Mouse (Mus musculus) liver, embryonic 15.5 days (tissue): ENCODE results near the gene Slc7a7. TPM values are rescaled to one million over a fixed set of nuclear protein-coding genes. Genes with fewer than 3 reads are reported as not detected.

Source experiments
- ATAC-seq: fragments of 200-750 bp; cut with Nextera tagmentation; 2 replicates; pipeline ENCODE4 v1.8.0; 2017; ENCODE audit warnings: moderate number of reproducible peaks, mild to moderate bottlenecking, moderate library complexity; ENCODE audit not compliant: insufficient read depth
- H3K27ac ChIP-seq: fragments of 300-500 bp; sonication (generic); replicated peaks from 2 replicates; pipeline ENCODE4 v1.5.1; 2015; ENCODE audit warnings: mild to moderate bottlenecking, inconsistent platforms
- H3K27me3 ChIP-seq: fragments of 300-500 bp; sonication (generic); 2 replicates; pipeline ENCODE4 v1.6.1; 2015; ENCODE audit warnings: mild to moderate bottlenecking, inconsistent platforms
- H3K36me3 ChIP-seq: fragments of 300-500 bp; sonication (generic); replicated peaks from 2 replicates; pipeline ENCODE4 v1.6.1; 2015; ENCODE audit warnings: moderate library complexity, mild to moderate bottlenecking, inconsistent platforms
- H3K4me1 ChIP-seq: fragments of 300-500 bp; sonication (generic); replicated peaks from 2 replicates; pipeline ENCODE4 v1.6.1; 2015; ENCODE audit warnings: inconsistent platforms
- H3K4me2 ChIP-seq: fragments of 300-500 bp; sonication (generic); 2 replicates; pipeline ENCODE4 v1.6.1; 2015; ENCODE audit warnings: moderate library complexity, mild to moderate bottlenecking, inconsistent platforms
- H3K4me3 ChIP-seq: fragments of 300-500 bp; sonication (generic); replicated peaks from 2 replicates; pipeline ENCODE4 v1.5.1; 2015; ENCODE audit warnings: mild to moderate bottlenecking, inconsistent platforms
- H3K9ac ChIP-seq: fragments of 300-500 bp; sonication (generic); 2 replicates; pipeline ENCODE4 v1.6.1; 2015; ENCODE audit warnings: moderate library complexity, mild to moderate bottlenecking, inconsistent platforms
- H3K9me3 ChIP-seq: fragments of 300-500 bp; sonication (generic); replicated peaks from 2 replicates; pipeline ENCODE4 v1.6.1; 2016; ENCODE audit warnings: inconsistent platforms
- whole genome bisulfite sequencing: fragments of 180-500 bp; shearing (Covaris S2); methylation state at CpG from one replicate; pipeline ENCODE4 v1.1.7; 2015; ENCODE audit warnings: mixed read lengths; ENCODE audit not compliant: insufficient replicate concordance; 5-methylcytosine and 5-hydroxymethylcytosine counted together
- polyA plus RNA-seq: library from polyadenylated mRNA; unstranded; fragments of >200 nt; fragmentation: Nextera tagmentation; extraction: Ambion mirVana; gene quantifications from 2 replicates; pipeline ENCODE4 v1.2.1, GENCODE M21; 2015

The Slc7a7 gene
- polyA plus RNA-seq, 1 experiment from 2014 or later: 10.5 TPM

GRCm38 (mm10) chr14:54432078-54432836, 14.7 kb upstream of the Slc7a7 start:
- Histone ChIP-seq H3K36me3 (0 out of 2 replicates have a peak, but pooled peaks cover 5% of the 10 kb centered on the region), H3K9ac (peak overlapping the region; percentile 61), H3K9me3 (no peaks in the 10 kb centered on the region), H3K27ac (peak overlapping the region; percentile 72), H3K27me3 (peaks cover 63% of the 10 kb centered on the region), H3K4me3 (peak overlapping the region; percentile 62), H3K4me1 (peaks cover 70% of the 10 kb centered on the region), H3K4me2 (peak overlapping the region; percentile 72)
- ATAC-seq: no peak
- WGBS: 6% methylated on average over 54 of the region's 54 CpGs

GRCm38 (mm10) chr14:54431334-54432077, 13.9 kb upstream of the Slc7a7 start, which contains the start of gene Mmp14:
TSS of gene Mmp14 (plus strand) at chr14:54431612.
- ATAC-seq: no peak
- Histone ChIP-seq H3K27me3 (peaks cover 63% of the 10 kb centered on the region), H3K4me2 (peak within 1 kb of the TSS; percentile 72), H3K9me3 (no peaks in the 10 kb centered on the region), H3K27ac (peak within 1 kb of the TSS; percentile 72), H3K9ac (peak within 1 kb of the TSS; percentile 61), H3K4me1 (peaks cover 75% of the 10 kb centered on the region), H3K36me3 (0 out of 2 replicates have a peak, but pooled peaks cover 5% of the 10 kb centered on the region), H3K4me3 (peak within 1 kb of the TSS; percentile 62)
- WGBS: under 1% methylated on average over 49 of the region's 49 CpGs

- no peak for ATAC-seq
- Histone ChIP-seq H3K9me3 (no peaks in the 10 kb centered on the region), H3K9ac (peak overlapping the region; percentile 17; the same call in 1 of the 2 replicates), H3K4me2 (peak overlapping the region; percentile 72), H3K4me1 (peaks cover 84% of the 10 kb centered on the region), H3K27ac (peak overlapping the region; percentile 72), H3K36me3 (0 out of 2 replicates have a peak, but pooled peaks cover 5% of the 10 kb centered on the region), H3K4me3 (peak overlapping the region; percentile 62), H3K27me3 (peaks cover 62% of the 10 kb centered on the region)
- WGBS: 13% methylated on average over 18 of the region's 18 CpGs
These were observed 13.0 kb upstream of the Slc7a7 start for GRCm38 (mm10) chr14:54430406-54431145.

- H3K27me3 ChIP-seq: peaks cover 55% of the 10 kb centered on the region
- H3K4me3 ChIP-seq: no peak overlapping the region
- peak overlapping the region; percentile 72 for H3K27ac ChIP-seq
- H3K4me2 ChIP-seq: no peak overlapping the region
- 0 out of 2 replicates have a peak, but pooled peaks cover 5% of the 10 kb centered on the region for H3K36me3 ChIP-seq
- H3K4me1 ChIP-seq: peaks cover 91% of the 10 kb centered on the region
- no peaks in the 10 kb centered on the region for H3K9me3 ChIP-seq
- WGBS: 56% methylated on average over 7 of the region's 7 CpGs
- ATAC-seq: no peak
- H3K9ac ChIP-seq: no peak overlapping the region
These were observed 11.9 kb upstream of the Slc7a7 start for GRCm38 (mm10) chr14:54429332-54430093.

DNA sequence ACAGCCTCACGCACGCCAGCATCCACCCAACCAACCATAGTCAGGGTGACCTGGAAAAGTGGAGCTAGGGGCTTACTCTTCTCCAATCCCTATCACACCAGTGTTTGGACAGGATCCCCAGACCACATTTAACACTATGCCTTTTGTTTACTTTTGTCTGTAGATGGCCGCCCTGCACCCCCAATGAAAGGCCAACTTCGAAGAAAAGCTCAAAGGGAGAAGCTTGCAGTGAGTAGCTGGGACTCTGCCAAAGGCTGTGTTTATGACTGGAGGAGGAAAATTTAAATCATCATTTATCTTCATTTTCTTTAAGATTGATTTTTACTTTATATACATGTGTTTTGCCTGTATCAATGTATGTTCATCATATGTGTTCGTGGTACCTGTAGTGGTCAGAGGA, 10.8 kb upstream of the Slc7a7 start:
- H3K4me3 ChIP-seq: no peak overlapping the region
- peaks cover 44% of the 10 kb centered on the region for H3K27me3 ChIP-seq
- no peak overlapping the region for H3K4me2 ChIP-seq
- no peak for ATAC-seq
- H3K9me3 ChIP-seq: no peaks in the 10 kb centered on the region
- 0 out of 2 replicates have a peak, but pooled peaks cover 5% of the 10 kb centered on the region for H3K36me3 ChIP-seq
- H3K27ac ChIP-seq: no peak overlapping the region
- no peak overlapping the region for H3K9ac ChIP-seq
- 84% methylated on average over 5 of the region's 5 CpGs for WGBS
- peaks cover 89% of the 10 kb centered on the region for H3K4me1 ChIP-seq

DNA sequence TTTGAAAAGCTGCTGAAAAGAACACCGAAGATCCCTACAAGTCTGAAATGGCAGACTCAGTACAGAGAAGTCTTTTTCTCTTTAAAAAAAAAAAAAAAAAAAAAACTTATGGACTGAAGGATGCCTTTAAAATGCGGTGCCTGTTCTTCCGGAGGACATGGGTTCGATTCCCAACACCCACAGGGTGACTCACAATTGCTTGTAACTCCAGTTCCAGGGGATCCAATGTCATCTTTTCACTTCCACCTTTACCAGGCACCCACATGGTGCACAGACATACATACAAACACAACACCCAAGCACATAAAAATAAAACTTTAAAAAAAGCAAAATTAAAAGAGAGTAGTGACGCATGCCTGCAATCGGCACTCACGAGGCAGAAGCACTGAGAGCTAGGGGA, 10.1 kb upstream of the Slc7a7 start:
- 0 out of 2 replicates have a peak, but pooled peaks cover 5% of the 10 kb centered on the region for H3K36me3 ChIP-seq
- no peaks in the 10 kb centered on the region for H3K9me3 ChIP-seq
- no peak overlapping the region for H3K27ac ChIP-seq
- H3K4me1 ChIP-seq: peaks cover 82% of the 10 kb centered on the region
- peaks cover 37% of the 10 kb centered on the region for H3K27me3 ChIP-seq
- 77% methylated on average over 7 of the region's 7 CpGs for WGBS
- peak overlapping the region; percentile 86 for H3K4me3 ChIP-seq
- peak overlapping the region; percentile 86 for H3K4me2 ChIP-seq
- H3K9ac ChIP-seq: no peak overlapping the region
- ATAC-seq: no peak

- H3K27me3 ChIP-seq: peaks cover 28% of the 10 kb centered on the region
- peak; percentile 76 for ATAC-seq
- peak within 1 kb of the TSS; percentile 89 for H3K27ac ChIP-seq
- H3K36me3 ChIP-seq: 0 out of 2 replicates have a peak, but pooled peaks cover 5% of the 10 kb centered on the region
- H3K9me3 ChIP-seq: no peaks in the 10 kb centered on the region
- peaks cover 74% of the 10 kb centered on the region for H3K4me1 ChIP-seq
- peak within 1 kb of the TSS; percentile 86 for H3K4me3 ChIP-seq
- WGBS: 0% methylated on average over 48 of the region's 48 CpGs
- peak within 1 kb of the TSS; percentile 77 for H3K9ac ChIP-seq
- H3K4me2 ChIP-seq: peak within 1 kb of the TSS; percentile 86
These were observed 9.3 kb upstream of the Slc7a7 start, which contains the start of gene Mrpl52 for GRCm38 (mm10) chr14:54426689-54427398. TSS of gene Mrpl52 (plus strand) at chr14:54426909.

- H3K36me3 ChIP-seq: 0 out of 2 replicates have a peak, but pooled peaks cover 5% of the 10 kb centered on the region
- WGBS: 26% methylated on average over 14 of the region's 14 CpGs
- peak overlapping the region; percentile 89 for H3K27ac ChIP-seq
- H3K9me3 ChIP-seq: no peaks in the 10 kb centered on the region
- no peak for ATAC-seq
- peaks cover 67% of the 10 kb centered on the region for H3K4me1 ChIP-seq
- H3K9ac ChIP-seq: peak overlapping the region; percentile 77
- H3K27me3 ChIP-seq: peaks cover 21% of the 10 kb centered on the region
- peak overlapping the region; percentile 86 for H3K4me2 ChIP-seq
- H3K4me3 ChIP-seq: peak overlapping the region; percentile 86
These were observed 8.6 kb upstream of the Slc7a7 start for GRCm38 (mm10) chr14:54426003-54426688.

GRCm38 (mm10) chr14:54425540-54425939, 8.0 kb upstream of the Slc7a7 start:
- peak overlapping the region; percentile 86 for H3K4me2 ChIP-seq
- peaks cover 15% of the 10 kb centered on the region for H3K27me3 ChIP-seq
- 0 out of 2 replicates have a peak, but pooled peaks cover 5% of the 10 kb centered on the region for H3K36me3 ChIP-seq
- no peak overlapping the region for H3K4me3 ChIP-seq
- ATAC-seq: no peak
- peaks cover 61% of the 10 kb centered on the region for H3K4me1 ChIP-seq
- no peak overlapping the region for H3K9ac ChIP-seq
- 20% methylated on average over 1 of the region's 1 CpGs for WGBS
- peak overlapping the region; percentile 89 for H3K27ac ChIP-seq
- no peaks in the 10 kb centered on the region for H3K9me3 ChIP-seq
